26 mouse cellular contexts compared by ENCODE assay signal in the genomic region with DNA sequence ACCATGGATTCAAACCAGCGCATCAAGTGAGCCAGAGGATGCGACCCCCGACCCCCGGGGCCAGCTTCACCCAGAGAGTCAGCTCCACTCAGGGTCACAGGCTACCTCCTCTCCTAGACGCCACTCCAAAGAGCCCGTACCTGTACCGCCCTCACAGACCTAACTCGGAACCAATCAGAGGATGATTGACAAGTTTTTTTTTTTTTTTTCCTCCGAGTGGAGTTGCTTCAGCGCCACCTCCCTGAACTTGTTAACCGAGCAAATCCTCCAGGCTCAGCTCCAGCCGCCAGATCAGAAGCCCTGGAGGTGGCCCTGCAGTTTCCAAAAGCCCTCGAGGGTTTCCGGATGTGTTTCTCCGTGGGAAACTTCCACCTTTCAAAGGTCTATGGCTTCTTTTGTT. TPM values are rescaled to one million over a fixed set of nuclear protein-coding genes. Genes with fewer than 3 reads are reported as not detected.
A peak's percentile ranks its signal among the peaks of the same experiment; 100 is the strongest.
DNase-seq lines count a peak whose midpoint lies in the region; TF ChIP-seq lines count a peak whose summit lies in the region.
"Had no signal": no experiment of that assay in that cellular context is flagged by ENCODE, and none has a peak within 500 bp of the region (broad histone marks: within the 10 kb centered on the region; RNA-seq: fewer than 3 reads in every experiment).

No protein-coding gene starts in this region.

- H3K4me3 ChIP-seq in ES-E14 (ENCODE audit: insufficient read depth in 1 of 2, low read depth in 1 of 2, low read length in 2 of 2, poor library complexity in 1 of 2, severe bottlenecking in 1 of 2) = no peak overlapping the region
- H3K4me3 ChIP-seq: forebrain, embryonic 10.5 days; forebrain, embryonic 13.5 days; heart, embryonic 12.5 days; heart, embryonic 15.5 days; hindbrain, embryonic 10.5 days; hindbrain, embryonic 13.5 days had no signal

- in situ Hi-C loops in ES-E14 (cut with MboI; ENCODE audit: low sequenced_read_pairs in 2 of 2, unreplicated experiment in 2 of 2) = loop anchor here in 1 of 2 experiments (10.0 kb wide), 1 partner anchor 103 kb away; no protein-coding TSS in a partner anchor

- no peak overlapping the region for H3K27ac ChIP-seq in ES-E14 (ENCODE audit: insufficient read depth, low read depth, low read length, poor library complexity, severe bottlenecking)
- H3K27ac ChIP-seq: forebrain, embryonic 10.5 days; forebrain, embryonic 13.5 days; heart, embryonic 15.5 days; hindbrain, embryonic 10.5 days; hindbrain, embryonic 13.5 days; hindbrain, postnatal 0 days had no signal

- H3K9me3 ChIP-seq in ES-E14 (ENCODE audit: control insufficient read depth, insufficient read depth, low read depth, low read length) = no peaks in the 10 kb centered on the region
- H3K9me3 ChIP-seq: forebrain, embryonic 10.5 days; forebrain, embryonic 13.5 days; heart, embryonic 15.5 days; hindbrain, embryonic 10.5 days; hindbrain, embryonic 13.5 days had no signal

- peaks cover 0 to 10% of the 10 kb centered on the region in 2 experiments; a peak in 1 of 4 replicates for H3K4me1 ChIP-seq in ES-E14 (ENCODE audit: control insufficient read depth in 2 of 2, insufficient read depth in 2 of 2, low read length in 2 of 2, poor library complexity in 1 of 2)

- no peaks in the 10 kb centered on the region for H3K36me3 ChIP-seq in ES-E14 (ENCODE audit: control insufficient read depth, insufficient read depth, low read length, poor library complexity, severe bottlenecking)
- H3K36me3 ChIP-seq: forebrain, embryonic 10.5 days; heart, embryonic 12.5 days; heart, embryonic 15.5 days; hindbrain, embryonic 10.5 days; hindbrain, embryonic 13.5 days had no signal

- peak; percentile 4 for DNase-seq in urinary bladder, postnatal 10 days (ENCODE audit: low spot score)
- DNase-seq in urinary bladder, adult 18-20 months (ENCODE audit: low spot score in 2 of 2) = no peak
- no peak for DNase-seq in ES-E14 (ENCODE audit: low read depth, low spot score)
- DNase-seq in yolk sac, embryonic 10.5 days (ENCODE audit: low spot score) = peak; percentile 38
- no peak for DNase-seq in gastrocnemius, adult 8-10 months (ENCODE audit: low spot score in 2 of 2)
- DNase-seq in right cerebral cortex, postnatal 4 days = no peak
- DNase-seq: adrenal gland, postnatal 10 days; adrenal gland, postnatal 36 days; cerebellum, adult 18-20 months; cerebellum, adult 9-10 months; cerebellum, postnatal 14 days; gastrocnemius, postnatal 14 days; heart, adult 11 months; heart, postnatal 10 days; heart, postnatal 36 days had no signal

- H3K9ac ChIP-seq in ES-E14 (ENCODE audit: insufficient read depth, low read depth, low read length, poor library complexity, severe bottlenecking) = peak overlapping the region; percentile 16; the same call in 1 of the 2 replicates
- H3K9ac ChIP-seq: forebrain, embryonic 13.5 days; heart, embryonic 12.5 days; heart, embryonic 15.5 days; hindbrain, embryonic 13.5 days had no signal

TF ChIP-seq in ES-E14, 5 proteins besides CTCF, POLR2A, EP300 and RAD21:
- no peak for TF ChIP-seq CHD2 (IDR thresholded peaks at IDR 0.05; ENCODE audit: low read depth, low read length)
- TF ChIP-seq ZNF384 (IDR thresholded peaks at IDR 0.05; ENCODE audit: low read depth, low read length) = peak; percentile 88

RNA-seq across cellular contexts. Expression of gene Hnf1a, which starts 11.1 kb away (rescaled TPM):
- 2.0 and 4.5 TPM in 2 replicates for total RNA-seq in ES-E14 (2012; rRNA removed)
- total RNA-seq in gastrocnemius, adult 8-10 months (2022) = not detected
- total RNA-seq: adrenal gland, adult 18-20 months; gastrocnemius, adult 18-20 months; gastrocnemius, postnatal 14 days; gastrocnemius, postnatal 4 days; heart, adult 8-10 months; heart, postnatal 10 days; heart, postnatal 36 days; hindbrain, postnatal 0 days had no signal

RNA-seq across cellular contexts. Expression of gene Sppl3, which starts 28.9 kb away (rescaled TPM):
- total RNA-seq in ES-E14 (2012; rRNA removed) = 56.1 and 72.5 TPM in 2 replicates
- 10 to 100 TPM; 18.2 to 20.9 (median 20.0) TPM for total RNA-seq in gastrocnemius, adult 8-10 months (2022)

RNA-seq across cellular contexts. Expression of gene 2210016L21Rik, which starts 40.0 kb away (rescaled TPM):
- 16.7 and 24.4 TPM in 2 replicates for total RNA-seq in ES-E14 (2012; rRNA removed)
- total RNA-seq in gastrocnemius, adult 8-10 months (2022) = 10 to 100 TPM; 16.9 to 29.0 (median 26.0) TPM

RNA-seq across cellular contexts. Expression of gene Oasl1, which starts 59.0 kb away (rescaled TPM):
- 0.27 and 0.95 TPM in 2 replicates for total RNA-seq in ES-E14 (2012; rRNA removed)
- not detected for total RNA-seq in gastrocnemius, adult 8-10 months (2022)
- total RNA-seq: gastrocnemius, postnatal 14 days had no signal

Comparison
In these comparisons a context has a peak if more than half of its experiments do, and no peak if none do; other contexts are left out.
1. DNase-seq: peak in urinary bladder, postnatal 10 days (single experiment) and yolk sac, embryonic 10.5 days (single experiment); none in urinary bladder, adult 18-20 months (0 of 2), ES-E14 (single experiment), gastrocnemius, adult 8-10 months (0 of 2) and right cerebral cortex, postnatal 4 days (single experiment).